Mouse (Mus musculus) heart, postnatal 0 days (tissue): ENCODE results near the gene Nptn. TPM values are rescaled to one million over a fixed set of nuclear protein-coding genes. Genes with fewer than 3 reads are reported as not detected.
A peak's percentile ranks its signal among the peaks of the same experiment; 100 is the strongest.

Source experiments
- ATAC-seq: fragments of 200-750 bp; cut with Nextera tagmentation; 2 replicates; pipeline ENCODE4 v1.8.0; 2017; ENCODE audit warnings: low read depth, moderate number of reproducible peaks, moderate library complexity; ENCODE audit not compliant: insufficient read depth
- DNase-seq: peaks from one replicate; pipeline ENCODE4 v3.0.0-alpha.2; 2016; ENCODE audit warnings: low spot score
- H3K27ac ChIP-seq: fragments of 300-500 bp; sonication (generic); 2 replicates; pipeline ENCODE4 v1.5.1; 2014; ENCODE audit warnings: low read depth, mild to moderate bottlenecking
- H3K27me3 ChIP-seq: fragments of 300-500 bp; sonication (generic); 2 replicates; pipeline ENCODE4 v1.6.1; 2014; ENCODE audit warnings: low read length, mixed read lengths; ENCODE audit not compliant: control insufficient read depth, insufficient read depth
- H3K36me3 ChIP-seq: fragments of 300-500 bp; sonication (generic); replicated peaks from 2 replicates; pipeline ENCODE4 v1.6.1; 2014; ENCODE audit warnings: low read length, mixed read lengths; ENCODE audit not compliant: control insufficient read depth, insufficient read depth
- H3K4me1 ChIP-seq: fragments of 300-500 bp; sonication (generic); 2 replicates; pipeline ENCODE4 v1.6.1; 2014; ENCODE audit warnings: antibody characterized with exemption; ENCODE audit not compliant: control insufficient read depth, insufficient read depth
- H3K4me2 ChIP-seq: fragments of 300-500 bp; sonication (generic); 2 replicates; pipeline ENCODE4 v1.6.1; 2014; ENCODE audit warnings: low read depth, mild to moderate bottlenecking, low read length, moderate library complexity
- H3K4me3 ChIP-seq: fragments of 300-500 bp; sonication (generic); 2 replicates; pipeline ENCODE4 v1.5.1; 2014; ENCODE audit warnings: low read depth, low read length
- H3K9ac ChIP-seq: fragments of 300-500 bp; sonication (generic); replicated peaks from 2 replicates; pipeline ENCODE4 v1.6.1; 2014; ENCODE audit warnings: low read depth, low read length, mixed read lengths
- H3K9me3 ChIP-seq: fragments of 300-500 bp; sonication (generic); replicated peaks from 2 replicates; pipeline ENCODE4 v1.6.1; 2016; ENCODE audit warnings: low read length; ENCODE audit not compliant: control insufficient read depth
- CTCF ChIP-seq: IDR thresholded peaks from 2 replicates; pipeline ENCODE4 v1.5.1; 2016; ENCODE audit warnings: antibody characterized with exemption, control low read depth, low read depth
- EP300 ChIP-seq: IDR thresholded peaks from 2 replicates; pipeline ENCODE4 v1.6.1; 2016; ENCODE audit warnings: antibody characterized with exemption, low read depth
- WGBS: fragments of 180-500 bp; shearing (Covaris S2); extraction: QIAGEN DNeasy Blood & Tissue Kit; methylation state at CpG from one replicate; pipeline ENCODE4 v1.1.7; 2014; 5-methylcytosine and 5-hydroxymethylcytosine counted together
- polyA plus RNA-seq: library from polyadenylated mRNA; unstranded; fragments of >200 nt; fragmentation: Nextera tagmentation; extraction: Ambion mirVana; gene quantifications from 2 replicates; pipeline ENCODE4 v1.2.1, GENCODE M21; 2015
- total RNA-seq: library from RNA; depleted of rRNA; stranded (reverse); fragments of >200 nt; gene quantifications from 2 replicates; pipeline ENCODE4 v1.2.3, GENCODE M21; 2014; ENCODE audit warnings: low replicate concordance

Nptn gene
- total and polyA plus RNA-seq, 2 experiments from 2014 or later = 101 to 402 TPM

- Histone ChIP-seq H3K9ac (peak overlapping the region; percentile 99), H3K4me2 (peak overlapping the region; percentile 87), H3K9me3 (no peaks in the 10 kb centered on the region), H3K4me1 (peaks cover 26% of the 10 kb centered on the region; the same call in 1 of the 2 replicates), H3K4me3 (peak overlapping the region; percentile 100), H3K27me3 (no peaks in the 10 kb centered on the region), H3K36me3 (no peaks in the 10 kb centered on the region), H3K27ac (peak overlapping the region; percentile 99)
- DNase-seq = peak; percentile 45
- TF ChIP-seq EP300 (no peak), CTCF (no peak)
- ATAC-seq = peak; percentile 40
- under 1% methylated on average over 42 of the region's 42 CpGs for WGBS
These were observed 684 bp downstream of the Nptn start for GRCm38 (mm10) chr9:58582581-58583266.

DNA sequence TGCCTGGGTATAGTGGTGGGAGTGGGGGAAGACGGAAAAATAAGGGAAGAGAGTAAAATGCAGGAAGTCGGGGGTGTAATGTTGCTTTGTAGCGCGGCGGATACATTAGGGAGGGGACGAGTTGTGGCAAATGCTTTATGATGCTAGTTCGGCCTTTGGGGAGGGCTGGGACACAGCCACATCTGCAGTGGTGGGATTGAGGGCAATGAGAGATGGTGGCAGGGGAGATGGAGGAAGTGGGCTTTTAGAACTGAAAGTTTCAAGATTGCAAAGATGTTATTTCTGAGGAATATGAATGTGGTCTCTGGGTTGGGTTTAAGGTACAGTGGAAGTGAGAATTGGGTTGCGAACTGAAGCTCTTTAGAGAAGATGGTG is 1.2 kb downstream of the Nptn start:
- 0% methylated on average over 8 of the region's 8 CpGs for WGBS
- Histone ChIP-seq H3K4me1 (peaks cover 30% of the 10 kb centered on the region; the same call in 1 of the 2 replicates), H3K27me3 (no peaks in the 10 kb centered on the region), H3K4me3 (peak overlapping the region; percentile 100), H3K27ac (peak overlapping the region; percentile 99), H3K9ac (peak overlapping the region; percentile 99), H3K36me3 (no peaks in the 10 kb centered on the region), H3K9me3 (no peaks in the 10 kb centered on the region), H3K4me2 (peak overlapping the region; percentile 87)
- no peak for ATAC-seq
- TF ChIP-seq EP300 (no peak), CTCF (no peak)
- peak; percentile 42 for DNase-seq

- Histone ChIP-seq H3K9ac (no peak overlapping the region), H3K27me3 (no peaks in the 10 kb centered on the region), H3K27ac (no peak overlapping the region), H3K36me3 (no peaks in the 10 kb centered on the region), H3K4me2 (peak overlapping the region; percentile 87; the same call in 1 of the 2 replicates), H3K4me1 (peaks cover 38% of the 10 kb centered on the region; the same call in 1 of the 2 replicates), H3K4me3 (no peak overlapping the region), H3K9me3 (no peaks in the 10 kb centered on the region)
- DNase-seq (no peak), ATAC-seq (no peak)
- TF ChIP-seq EP300 = no peak
- no peak for TF ChIP-seq CTCF
- WGBS = 70% methylated on average over 1 of the region's 1 CpGs
These were observed 2.3 kb downstream of the Nptn start for GRCm38 (mm10) chr9:58584323-58584722.

GRCm38 (mm10) chr9:58588657-58589056 is 6.6 kb downstream of the Nptn start:
- TF ChIP-seq EP300 (no peak), CTCF (no peak)

DNA sequence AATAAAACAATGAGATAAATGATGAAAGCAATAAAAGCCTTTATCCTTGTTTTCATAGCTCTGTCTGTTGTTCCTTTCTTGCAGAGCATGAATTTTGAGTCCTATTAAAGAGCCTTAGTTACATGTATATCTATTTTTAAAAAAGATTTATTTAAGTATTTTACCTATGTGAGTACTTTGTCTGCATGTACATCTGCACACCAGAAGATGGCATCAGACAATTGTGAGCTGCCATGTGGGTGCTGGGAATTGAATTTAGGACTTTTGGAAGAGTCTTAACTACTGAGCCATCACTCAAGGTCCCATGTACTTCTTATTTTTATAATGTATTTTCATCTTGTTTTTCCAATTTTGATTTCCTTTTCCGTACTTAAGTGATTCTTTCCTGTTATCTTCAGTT is 13.3 kb downstream of the Nptn start:
- ATAC-seq = no peak
- no peaks in the 10 kb centered on the region for H3K9me3 ChIP-seq
- H3K4me3 ChIP-seq = no peak overlapping the region
- no peaks in the 10 kb centered on the region for H3K27me3 ChIP-seq
- DNase-seq = no peak
- no peaks in the 10 kb centered on the region for H3K36me3 ChIP-seq
- no peak overlapping the region for H3K9ac ChIP-seq
- TF ChIP-seq EP300 (no peak), CTCF (peak; percentile 15; the same call in 1 of the 2 replicates)
- H3K4me2 ChIP-seq = no peak overlapping the region
- 93% methylated on average over 1 of the region's 1 CpGs for WGBS
- peaks cover 14% of the 10 kb centered on the region; the same call in 1 of the 2 replicates for H3K4me1 ChIP-seq
- no peak overlapping the region for H3K27ac ChIP-seq

More at GRCm38 (mm10) chr9:58588657-58589056, 6.6 kb downstream of the Nptn start:
- Histone ChIP-seq H3K9me3 (no peaks in the 10 kb centered on the region), H3K4me1 (peaks cover 43% of the 10 kb centered on the region; the same call in 1 of the 2 replicates), H3K9ac (no peak overlapping the region), H3K36me3 (no peaks in the 10 kb centered on the region), H3K4me3 (no peak overlapping the region), H3K4me2 (no peak overlapping the region), H3K27ac (no peak overlapping the region), H3K27me3 (no peaks in the 10 kb centered on the region)
- WGBS = 35% methylated on average over 4 of the region's 4 CpGs
- no peak for DNase-seq
- ATAC-seq = no peak
